Mouse (Mus musculus) lung, embryonic 16.5 days (tissue): Measurements from ENCODE around the gene Sdc4. TPM values are rescaled to one million over a fixed set of nuclear protein-coding genes. Genes with fewer than 3 reads are reported as not detected.
A peak's percentile ranks its signal among the peaks of the same experiment; 100 is the strongest.

Experiments used
- ATAC-seq: fragments of 200-750 bp; cut with Nextera tagmentation; 2 replicates; pipeline ENCODE4 v1.8.0; 2017; ENCODE audit warnings: low read depth, mild to moderate bottlenecking, moderate library complexity
- H3K27ac ChIP-seq: fragments of 300-500 bp; sonication (generic); 2 replicates; pipeline ENCODE4 v1.5.1; 2014; ENCODE audit warnings: mild to moderate bottlenecking, control low read depth, low read length
- H3K27me3 ChIP-seq: fragments of 300-500 bp; sonication (generic); 2 replicates; pipeline ENCODE4 v1.6.1; 2014; ENCODE audit warnings: low read depth, low read length, mixed read lengths; ENCODE audit not compliant: control insufficient read depth, insufficient read depth
- H3K36me3 ChIP-seq: fragments of 300-500 bp; sonication (generic); 2 replicates; pipeline ENCODE4 v1.6.1; 2014; ENCODE audit warnings: low read length; ENCODE audit not compliant: control insufficient read depth, insufficient read depth
- H3K4me1 ChIP-seq: fragments of 300-500 bp; sonication (generic); replicated peaks from 2 replicates; pipeline ENCODE4 v1.6.1; 2014; ENCODE audit warnings: low read length, mixed read lengths; ENCODE audit not compliant: control insufficient read depth, insufficient read depth
- H3K4me2 ChIP-seq: fragments of 300-500 bp; sonication (generic); 2 replicates; pipeline ENCODE4 v1.6.1; 2014; ENCODE audit warnings: low read depth, low read length, control low read depth
- H3K4me3 ChIP-seq: fragments of 300-500 bp; sonication (generic); 2 replicates; pipeline ENCODE4 v1.5.1; 2014; ENCODE audit warnings: mild to moderate bottlenecking, low read length, control low read depth
- H3K9ac ChIP-seq: fragments of 300-500 bp; sonication (generic); 2 replicates; pipeline ENCODE4 v1.6.1; 2014; ENCODE audit warnings: low read length, control low read depth
- H3K9me3 ChIP-seq: fragments of 300-500 bp; sonication (generic); 2 replicates; pipeline ENCODE4 v1.6.1; 2016; ENCODE audit warnings: low read length; ENCODE audit not compliant: control insufficient read depth
- WGBS: fragments of 180-500 bp; shearing (Covaris S2); extraction: QIAGEN DNeasy Blood & Tissue Kit; methylation state at CpG from one replicate; pipeline ENCODE4 v1.1.7; 2014; 5-methylcytosine and 5-hydroxymethylcytosine counted together
- polyA plus RNA-seq: library from polyadenylated mRNA; unstranded; fragments of >200 nt; fragmentation: Nextera tagmentation; extraction: Ambion mirVana; gene quantifications from 2 replicates; pipeline ENCODE4 v1.2.1, GENCODE M21; 2015

Gene Sdc4
- polyA plus RNA-seq, 1 experiment from 2014 or later = 226 TPM

GRCm38 (mm10) chr2:164403396-164404081, 40.1 kb downstream of the Sdc4 start:
- H3K4me3 ChIP-seq = peak overlapping the region; percentile 53
- peak overlapping the region; percentile 71 for H3K4me2 ChIP-seq
- WGBS = 13% methylated on average over 14 of the region's 14 CpGs

GRCm38 (mm10) chr2:164402906-164403305, 40.8 kb downstream of the Sdc4 start, which contains the start of gene Rbpjl:
TSS of gene Rbpjl (plus strand) at chr2:164403141.
- Histone ChIP-seq H3K27me3 (peaks cover 40% of the 10 kb centered on the region), H3K27ac (peak within 1 kb of the TSS; percentile 89), H3K4me3 (peak within 1 kb of the TSS; percentile 53), H3K36me3 (no peaks in the 10 kb centered on the region), H3K9me3 (peaks cover 2% of the 10 kb centered on the region; the same call in 1 of the 2 replicates), H3K4me1 (peaks cover 18% of the 10 kb centered on the region), H3K4me2 (peak within 1 kb of the TSS; percentile 71), H3K9ac (peak within 1 kb of the TSS; percentile 18)
- ATAC-seq = peak; percentile 36
- 2% methylated on average over 17 of the region's 17 CpGs for WGBS

More at GRCm38 (mm10) chr2:164403396-164404081, 40.1 kb downstream of the Sdc4 start:
- H3K27ac ChIP-seq = peak overlapping the region; percentile 89
- H3K9ac ChIP-seq = peak overlapping the region; percentile 18
- no peaks in the 10 kb centered on the region for H3K9me3 ChIP-seq
- peaks cover 42% of the 10 kb centered on the region for H3K27me3 ChIP-seq
- H3K36me3 ChIP-seq = no peaks in the 10 kb centered on the region
- peaks cover 18% of the 10 kb centered on the region for H3K4me1 ChIP-seq
- ATAC-seq = peak; percentile 78

- Histone ChIP-seq H3K36me3 (no peaks in the 10 kb centered on the region), H3K27me3 (peaks cover 17% of the 10 kb centered on the region), H3K4me1 (0 out of 2 replicates have a peak, but pooled peaks cover 4% of the 10 kb centered on the region), H3K27ac (no peak overlapping the region), H3K9me3 (peaks cover 3% of the 10 kb centered on the region; the same call in 1 of the 2 replicates), H3K9ac (no peak overlapping the region), H3K4me3 (no peak overlapping the region), H3K4me2 (no peak overlapping the region)
- no peak for ATAC-seq
- 71% methylated on average over 12 of the region's 12 CpGs for WGBS
Observed at GRCm38 (mm10) chr2:164396911-164397310, 46.8 kb downstream of the Sdc4 start.

- no peak overlapping the region for H3K4me3 ChIP-seq
- H3K36me3 ChIP-seq = no peaks in the 10 kb centered on the region
- H3K27ac ChIP-seq = no peak overlapping the region
- no peak for ATAC-seq
- H3K27me3 ChIP-seq = peaks cover 13% of the 10 kb centered on the region
- 93% methylated on average over 7 of the region's 7 CpGs for WGBS
- H3K9ac ChIP-seq = no peak overlapping the region
- H3K4me1 ChIP-seq = 0 out of 2 replicates have a peak, but pooled peaks cover 4% of the 10 kb centered on the region
- H3K4me2 ChIP-seq = no peak overlapping the region
- H3K9me3 ChIP-seq = peaks cover 3% of the 10 kb centered on the region; the same call in 1 of the 2 replicates
Observed at GRCm38 (mm10) chr2:164396076-164396475, 47.6 kb downstream of the Sdc4 start.

- Histone ChIP-seq H3K27ac (no peak overlapping the region), H3K27me3 (no peaks in the 10 kb centered on the region), H3K9me3 (peaks cover 3% of the 10 kb centered on the region; the same call in 1 of the 2 replicates), H3K4me2 (no peak overlapping the region), H3K4me3 (no peak overlapping the region), H3K9ac (no peak overlapping the region), H3K36me3 (no peaks in the 10 kb centered on the region), H3K4me1 (peaks cover 8% of the 10 kb centered on the region; the same call in 1 of the 2 replicates)
- WGBS = 76% methylated on average over 29 of the region's 29 CpGs
- no peak for ATAC-seq
Observed at GRCm38 (mm10) chr2:164393126-164393525, 50.6 kb downstream of the Sdc4 start.

- H3K27me3 ChIP-seq = no peaks in the 10 kb centered on the region
- peak; percentile 47 for ATAC-seq
- peak overlapping the region; percentile 51 for H3K27ac ChIP-seq
Observed at GRCm38 (mm10) chr2:164389499-164389898, 54.2 kb downstream of the Sdc4 start.

GRCm38 (mm10) chr2:164389020-164389419, 54.7 kb downstream of the Sdc4 start, which contains the start of gene Slpi:
TSS of gene Slpi (minus strand) at chr2:164389095.
- Histone ChIP-seq H3K27ac (peak within 1 kb of the TSS; percentile 51), H3K36me3 (no peaks in the 10 kb centered on the region), H3K4me3 (peak within 1 kb of the TSS; percentile 56), H3K27me3 (no peaks in the 10 kb centered on the region), H3K4me2 (peak within 1 kb of the TSS; percentile 91), H3K9me3 (no peaks in the 10 kb centered on the region), H3K9ac (peak within 1 kb of the TSS; percentile 69), H3K4me1 (peaks cover 22% of the 10 kb centered on the region)
- 1% methylated on average over 17 of the region's 17 CpGs for whole genome bisulfite sequencing
- ATAC-seq = peak; percentile 80

More at GRCm38 (mm10) chr2:164389499-164389898, 54.2 kb downstream of the Sdc4 start:
- H3K4me3 ChIP-seq = peak overlapping the region; percentile 56
- peaks cover 22% of the 10 kb centered on the region for H3K4me1 ChIP-seq
- H3K9me3 ChIP-seq = no peaks in the 10 kb centered on the region
- WGBS = under 1% methylated on average over 30 of the region's 30 CpGs
- H3K36me3 ChIP-seq = no peaks in the 10 kb centered on the region
- peak overlapping the region; percentile 69 for H3K9ac ChIP-seq
- peak overlapping the region; percentile 91 for H3K4me2 ChIP-seq

GRCm38 (mm10) chr2:164386953-164387352, 56.7 kb downstream of the Sdc4 start:
- H3K4me3 ChIP-seq = no peak overlapping the region
- ATAC-seq = no peak
- H3K36me3 ChIP-seq = no peaks in the 10 kb centered on the region
- peaks cover under 1% of the 10 kb centered on the region; the same call in 1 of the 2 replicates for H3K9me3 ChIP-seq
- peak overlapping the region; percentile 35; the same call in 1 of the 2 replicates for H3K4me2 ChIP-seq
- no peak overlapping the region for H3K27ac ChIP-seq
- H3K4me1 ChIP-seq = peaks cover 24% of the 10 kb centered on the region
- H3K9ac ChIP-seq = no peak overlapping the region
- no peaks in the 10 kb centered on the region for H3K27me3 ChIP-seq
- 19% methylated on average over 8 of the region's 8 CpGs for WGBS

GRCm38 (mm10) chr2:164385927-164386763, 57.5 kb downstream of the Sdc4 start:
- Histone ChIP-seq H3K4me1 (peaks cover 24% of the 10 kb centered on the region), H3K4me2 (peak overlapping the region; percentile 35), H3K36me3 (no peaks in the 10 kb centered on the region), H3K4me3 (no peak overlapping the region), H3K9ac (no peak overlapping the region), H3K27me3 (no peaks in the 10 kb centered on the region), H3K27ac (no peak overlapping the region), H3K9me3 (peaks cover 3% of the 10 kb centered on the region; the same call in 1 of the 2 replicates)
- 5% methylated on average over 18 of the region's 18 CpGs for WGBS
- ATAC-seq = peak; percentile 76
